Mouse (Mus musculus) bone marrow, adult 2 months (tissue): ENCODE data around the gene Pcdh9. TPM values are rescaled to one million over a fixed set of nuclear protein-coding genes. Genes with fewer than 3 reads are reported as not detected.

Source experiments
- H3K27ac ChIP-seq: fragments of 200-500 bp; 2 replicates; pipeline ENCODE4 v1.5.1; 2012; ENCODE audit warnings: low read depth, mild to moderate bottlenecking, control low read depth, inconsistent platforms, low read length; ENCODE audit not compliant: control insufficient read depth, poor library complexity, insufficient read depth
- H3K4me1 ChIP-seq: fragments of 200-500 bp; 2 replicates; pipeline ENCODE4 v1.6.1; 2011; ENCODE audit warnings: low read length; ENCODE audit not compliant: control insufficient read depth, insufficient read depth
- H3K4me3 ChIP-seq: fragments of 200-500 bp; replicated peaks from 2 replicates; pipeline ENCODE3; 2011; ENCODE audit warnings: mild to moderate bottlenecking, low read depth, low read length, control low read depth; ENCODE audit not compliant: control insufficient read depth
- CTCF ChIP-seq: fragments of 200-500 bp; IDR thresholded peaks from 2 replicates; pipeline ENCODE4 v1.5.1; 2011; ENCODE audit warnings: low read length, control low read depth; ENCODE audit not compliant: control insufficient read depth, insufficient read depth
- POLR2A ChIP-seq: fragments of 200-500 bp; IDR thresholded peaks from 2 replicates; pipeline ENCODE4 v1.6.1; 2011; ENCODE audit warnings: low read depth, mild to moderate bottlenecking, control low read depth, low read length, borderline replicate concordance; ENCODE audit not compliant: control insufficient read depth
- WGBS: fragments of 180-500 bp; shearing (Covaris S2); methylation state at CpG from one replicate; pipeline ENCODE4 v1.1.7; 2018; 5-methylcytosine and 5-hydroxymethylcytosine counted together
- polyA plus RNA-seq: library from polyadenylated mRNA; stranded (reverse); fragments of >200 nt; gene quantifications from 2 replicates; pipeline ENCODE4 v1.2.4, GENCODE M21; 2011; ENCODE audit warnings: low replicate concordance; ENCODE audit not compliant: missing spikeins, insufficient read depth, insufficient read length

The Pcdh9 gene
- polyA plus RNA-seq, 1 experiment, result 1.8 TPM

- WGBS, result 63% methylated on average over 9 of the region's 9 CpGs
Measured at GRCm38 (mm10) chr14:93653986-93654757, 236.3 kb downstream of the Pcdh9 start.

GRCm38 (mm10) chr14:93627241-93627640 is 263.2 kb downstream of the Pcdh9 start:
- Histone ChIP-seq H3K27ac (no peak overlapping the region), H3K4me3 (no peak overlapping the region), H3K4me1 (no peaks in the 10 kb centered on the region)
- 79% methylated on average over 2 of the region's 2 CpGs for WGBS
- no peak for TF ChIP-seq CTCF
- TF ChIP-seq POLR2A, result no peak

More at GRCm38 (mm10) chr14:93653986-93654757, 236.3 kb downstream of the Pcdh9 start:
- Histone ChIP-seq H3K4me3 (no peak overlapping the region), H3K27ac (no peak overlapping the region), H3K4me1 (no peaks in the 10 kb centered on the region)
- no peak for TF ChIP-seq POLR2A
- TF ChIP-seq CTCF, result no peak

GRCm38 (mm10) chr14:93624144-93624543 is 266.3 kb downstream of the Pcdh9 start:
- WGBS, result 67% methylated on average over 1 of the region's 1 CpGs
- Histone ChIP-seq H3K27ac (no peak overlapping the region), H3K4me3 (no peak overlapping the region), H3K4me1 (no peaks in the 10 kb centered on the region)
- no peak for TF ChIP-seq CTCF

- TF ChIP-seq POLR2A (no peak), CTCF (no peak)
- Histone ChIP-seq H3K4me1 (no peaks in the 10 kb centered on the region), H3K4me3 (no peak overlapping the region), H3K27ac (no peak overlapping the region)
- WGBS, result 73% methylated on average over 9 of the region's 9 CpGs
Measured at GRCm38 (mm10) chr14:93621211-93621610, 269.3 kb downstream of the Pcdh9 start.

GRCm38 (mm10) chr14:93607546-93607945 is 282.9 kb downstream of the Pcdh9 start:
- 89% methylated on average over 3 of the region's 3 CpGs for WGBS
- H3K4me3 ChIP-seq, result no peak overlapping the region
- H3K4me1 ChIP-seq, result no peaks in the 10 kb centered on the region
- TF ChIP-seq CTCF, result no peak
- no peak overlapping the region for H3K27ac ChIP-seq

GRCm38 (mm10) chr14:93599997-93600396 is 290.5 kb downstream of the Pcdh9 start:
- TF ChIP-seq CTCF, result no peak
- no peak for TF ChIP-seq POLR2A
- WGBS, result 82% methylated on average over 4 of the region's 4 CpGs
- Histone ChIP-seq H3K4me3 (no peak overlapping the region), H3K27ac (no peak overlapping the region), H3K4me1 (no peaks in the 10 kb centered on the region)

GRCm38 (mm10) chr14:93585432-93586024 is 305.0 kb downstream of the Pcdh9 start:
- WGBS, result 69% methylated on average over 3 of the region's 3 CpGs
- H3K4me1 ChIP-seq, result no peaks in the 10 kb centered on the region
- H3K27ac ChIP-seq, result no peak overlapping the region
- H3K4me3 ChIP-seq, result no peak overlapping the region
- TF ChIP-seq POLR2A (no peak), CTCF (no peak)

GRCm38 (mm10) chr14:93564361-93564760 is 326.1 kb downstream of the Pcdh9 start:
- Histone ChIP-seq H3K27ac (no peak overlapping the region), H3K4me3 (no peak overlapping the region), H3K4me1 (no peaks in the 10 kb centered on the region)
- WGBS, result 58% methylated on average over 2 of the region's 2 CpGs
- TF ChIP-seq CTCF, result no peak
- TF ChIP-seq POLR2A, result no peak
